Mouse (Mus musculus) limb, embryonic 15.5 days (tissue): ENCODE results near the gene Itpr3. TPM values are rescaled to one million over a fixed set of nuclear protein-coding genes. Genes with fewer than 3 reads are reported as not detected.

ENCODE experiments used
- ATAC-seq: fragments of 200-750 bp; cut with Nextera tagmentation; 2 replicates; pipeline ENCODE4 v1.8.0; 2017; ENCODE audit warnings: low read depth, moderate TSS enrichment; ENCODE audit not compliant: insufficient number of reproducible peaks, low FRiP score, low TSS enrichment
- H3K27ac ChIP-seq: fragments of 300-500 bp; sonication (generic); 2 replicates; pipeline ENCODE4 v1.5.1; 2015; ENCODE audit warnings: moderate library complexity, mild to moderate bottlenecking, inconsistent platforms
- H3K27me3 ChIP-seq: fragments of 300-500 bp; sonication (generic); 2 replicates; pipeline ENCODE4 v1.6.1; 2015; ENCODE audit warnings: inconsistent platforms
- H3K36me3 ChIP-seq: fragments of 300-500 bp; sonication (generic); 2 replicates; pipeline ENCODE4 v1.6.1; 2015; ENCODE audit warnings: inconsistent platforms
- H3K4me1 ChIP-seq: fragments of 300-500 bp; sonication (generic); 2 replicates; pipeline ENCODE4 v1.6.1; 2015; ENCODE audit warnings: inconsistent platforms
- H3K4me2 ChIP-seq: fragments of 300-500 bp; sonication (generic); 2 replicates; pipeline ENCODE4 v1.6.1; 2015; ENCODE audit warnings: mild to moderate bottlenecking, inconsistent platforms
- H3K4me3 ChIP-seq: fragments of 300-500 bp; sonication (generic); 2 replicates; pipeline ENCODE4 v1.5.1; 2015; ENCODE audit warnings: mild to moderate bottlenecking, inconsistent platforms
- H3K9ac ChIP-seq: fragments of 300-500 bp; sonication (generic); 2 replicates; pipeline ENCODE4 v1.6.1; 2015; ENCODE audit warnings: inconsistent platforms
- H3K9me3 ChIP-seq: fragments of 300-500 bp; sonication (generic); 2 replicates; pipeline ENCODE4 v1.6.1; 2016; ENCODE audit warnings: inconsistent platforms
- WGBS: fragments of 180-500 bp; shearing (Covaris S2); methylation state at CpG from one replicate; pipeline ENCODE4 v1.1.7; 2015; 5-methylcytosine and 5-hydroxymethylcytosine counted together
- polyA plus RNA-seq: library from polyadenylated mRNA; unstranded; fragments of >200 nt; fragmentation: Nextera tagmentation; extraction: Ambion mirVana; gene quantifications from 2 replicates; pipeline ENCODE4 v1.2.1, GENCODE M21; 2015

The Itpr3 gene
- polyA plus RNA-seq, 1 experiment from 2014 or later = 4.3 TPM

DNA sequence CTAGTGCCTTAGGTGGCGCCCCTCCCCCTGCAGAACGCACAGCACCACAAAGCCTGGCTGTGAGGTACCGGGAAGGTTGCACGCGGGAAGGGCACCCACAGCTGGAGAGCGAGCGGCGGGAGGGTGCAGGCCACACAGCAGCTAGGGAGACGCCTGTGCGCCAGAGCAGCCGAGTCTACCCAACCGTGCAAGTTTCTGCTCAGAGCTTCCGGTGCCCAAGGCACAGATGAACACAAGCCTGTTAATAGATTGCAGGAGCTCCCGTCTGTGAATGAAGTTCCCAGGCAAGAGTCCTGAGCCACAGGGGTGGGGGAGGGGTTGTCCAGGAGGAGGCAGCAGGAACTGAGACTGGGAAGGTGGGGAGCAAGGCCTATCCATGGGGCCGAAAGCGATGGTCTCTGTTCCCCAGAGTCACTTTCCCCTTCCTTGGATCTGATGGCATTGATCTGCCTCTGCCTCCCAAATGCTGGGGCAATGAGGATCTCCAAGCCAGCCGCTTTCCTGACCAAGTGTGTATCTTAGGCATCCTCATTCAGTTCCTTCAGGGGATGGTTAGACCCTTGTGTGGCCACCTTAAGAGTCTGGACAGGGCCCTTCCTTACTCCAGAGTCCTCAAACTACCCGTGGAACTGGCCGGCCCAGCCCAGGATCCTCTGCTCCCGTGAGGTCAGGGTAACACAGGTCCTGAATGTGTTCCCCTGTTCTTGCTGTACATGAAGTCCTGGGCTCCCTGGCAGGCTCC, 16.6 kb upstream of the Itpr3 start:
- Histone ChIP-seq H3K4me3 (no peak overlapping the region), H3K27ac (peak overlapping the region; percentile 64), H3K9me3 (no peaks in the 10 kb centered on the region), H3K9ac (no peak overlapping the region), H3K4me1 (peaks cover 59% of the 10 kb centered on the region), H3K4me2 (peak overlapping the region; percentile 25), H3K36me3 (no peaks in the 10 kb centered on the region), H3K27me3 (no peaks in the 10 kb centered on the region)
- no peak for ATAC-seq
- 12% methylated on average over 20 of the region's 20 CpGs for WGBS

DNA sequence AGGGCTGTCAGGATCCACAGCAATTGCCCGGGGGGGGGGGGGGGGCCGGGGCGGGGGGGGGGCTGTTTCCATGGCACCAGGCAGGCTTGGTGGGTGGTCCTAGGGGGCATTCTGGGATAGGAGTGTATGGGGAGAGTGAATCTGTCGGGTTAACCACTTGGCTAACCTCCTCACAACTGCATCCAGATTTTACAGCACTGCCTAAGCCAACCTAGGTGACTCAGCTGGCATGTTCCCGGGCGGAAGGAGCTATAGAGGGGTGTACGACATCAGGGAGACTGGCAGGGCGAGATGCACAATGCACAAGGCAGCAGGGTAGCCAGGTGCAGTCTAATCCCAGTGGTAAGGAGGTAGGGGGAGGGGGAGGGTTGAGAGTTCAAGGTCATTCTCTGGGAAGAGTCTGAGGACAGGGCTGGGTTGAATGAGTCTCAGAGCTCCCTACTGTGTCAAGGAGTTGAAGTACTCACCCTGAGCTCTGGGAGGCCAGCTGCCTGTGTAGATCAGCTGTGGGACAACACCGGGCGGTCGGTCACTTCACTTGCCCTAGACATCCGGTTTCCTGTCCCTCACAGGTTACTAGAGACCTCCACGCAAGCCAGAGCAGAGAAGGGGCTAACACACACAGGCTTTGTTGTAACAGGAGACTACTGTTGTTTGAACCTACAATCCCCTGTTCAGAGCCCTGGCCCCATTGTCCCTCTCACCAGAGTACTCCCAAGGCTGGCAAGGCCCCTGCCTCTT, 15.9 kb upstream of the Itpr3 start:
- Histone ChIP-seq H3K4me2 (no peak overlapping the region), H3K9ac (no peak overlapping the region), H3K4me3 (no peak overlapping the region), H3K27me3 (no peaks in the 10 kb centered on the region), H3K4me1 (peaks cover 54% of the 10 kb centered on the region), H3K9me3 (no peaks in the 10 kb centered on the region), H3K36me3 (no peaks in the 10 kb centered on the region), H3K27ac (no peak overlapping the region)
- ATAC-seq = no peak
- WGBS = 42% methylated on average over 13 of the region's 13 CpGs

DNA sequence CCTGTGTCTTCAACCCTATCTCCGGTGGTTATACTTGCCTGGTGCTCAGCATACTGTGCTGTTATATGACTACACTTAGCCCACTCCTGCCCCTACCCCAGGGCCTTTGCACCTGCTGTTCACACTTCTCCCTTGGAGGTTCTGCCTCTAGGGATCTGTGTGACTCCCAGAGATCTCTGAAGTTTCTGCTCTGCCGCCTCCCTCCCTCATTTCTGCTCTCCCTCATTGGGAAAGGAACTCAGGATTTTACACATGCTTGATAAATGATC, 15.4 kb upstream of the Itpr3 start:
- H3K36me3 ChIP-seq = no peaks in the 10 kb centered on the region
- H3K4me3 ChIP-seq = no peak overlapping the region
- WGBS = 95% methylated on average over 2 of the region's 2 CpGs
- no peak overlapping the region for H3K9ac ChIP-seq
- ATAC-seq = no peak
- H3K4me2 ChIP-seq = no peak overlapping the region
- H3K27ac ChIP-seq = no peak overlapping the region
- H3K9me3 ChIP-seq = no peaks in the 10 kb centered on the region
- H3K4me1 ChIP-seq = peaks cover 54% of the 10 kb centered on the region
- no peaks in the 10 kb centered on the region for H3K27me3 ChIP-seq

DNA sequence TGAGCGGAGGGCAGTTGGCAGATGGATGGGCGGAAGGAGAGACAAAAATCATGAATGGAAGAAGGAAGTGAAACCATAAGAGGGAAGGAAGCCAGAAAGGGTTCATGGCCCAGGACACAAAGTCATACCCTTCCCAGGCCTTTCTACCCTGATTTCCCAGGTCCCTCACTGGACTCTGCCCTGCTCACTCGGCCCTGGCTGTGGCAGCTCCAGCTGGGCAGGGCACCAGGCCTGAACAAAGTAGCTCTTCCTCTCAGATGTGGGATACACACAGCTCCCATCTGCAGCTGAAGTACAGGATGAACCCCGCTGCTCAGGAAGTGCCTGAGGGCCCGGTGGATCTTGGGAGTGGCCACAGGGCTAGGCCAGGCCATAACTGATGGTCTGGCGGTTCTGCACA, 14.3 kb upstream of the Itpr3 start:
- H3K4me1 ChIP-seq = peaks cover 51% of the 10 kb centered on the region
- H3K9me3 ChIP-seq = no peaks in the 10 kb centered on the region
- H3K36me3 ChIP-seq = no peaks in the 10 kb centered on the region
- no peak overlapping the region for H3K4me3 ChIP-seq
- 56% methylated on average over 6 of the region's 6 CpGs for WGBS
- no peak overlapping the region for H3K4me2 ChIP-seq
- ATAC-seq = no peak
- H3K9ac ChIP-seq = no peak overlapping the region
- H3K27ac ChIP-seq = no peak overlapping the region
- no peaks in the 10 kb centered on the region for H3K27me3 ChIP-seq

DNA sequence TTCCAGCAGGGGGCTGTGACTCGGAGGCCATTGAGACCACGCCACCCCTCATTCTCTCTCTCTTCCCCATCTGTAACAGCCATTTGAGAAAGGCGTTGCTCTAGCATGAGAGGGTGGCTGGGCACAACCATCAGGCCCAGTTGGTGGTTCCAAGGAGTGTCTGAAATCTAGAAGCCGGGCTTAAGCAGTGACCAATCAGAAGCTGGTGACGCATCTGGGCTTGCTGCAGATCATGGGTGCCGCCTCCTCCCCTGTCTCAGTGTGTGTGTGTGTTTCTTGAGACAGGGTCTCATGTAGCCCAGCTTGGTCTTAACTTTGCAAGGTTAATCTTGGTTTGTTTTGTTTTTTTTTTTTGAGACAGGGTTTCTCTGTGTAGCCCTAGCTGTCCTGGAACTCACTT, 11.9 kb upstream of the Itpr3 start:
- 84% methylated on average over 6 of the region's 6 CpGs for WGBS
- Histone ChIP-seq H3K9me3 (no peaks in the 10 kb centered on the region), H3K9ac (no peak overlapping the region), H3K36me3 (no peaks in the 10 kb centered on the region), H3K4me3 (no peak overlapping the region), H3K4me2 (no peak overlapping the region), H3K4me1 (peaks cover 39% of the 10 kb centered on the region), H3K27ac (no peak overlapping the region), H3K27me3 (no peaks in the 10 kb centered on the region)
- ATAC-seq = no peak

DNA sequence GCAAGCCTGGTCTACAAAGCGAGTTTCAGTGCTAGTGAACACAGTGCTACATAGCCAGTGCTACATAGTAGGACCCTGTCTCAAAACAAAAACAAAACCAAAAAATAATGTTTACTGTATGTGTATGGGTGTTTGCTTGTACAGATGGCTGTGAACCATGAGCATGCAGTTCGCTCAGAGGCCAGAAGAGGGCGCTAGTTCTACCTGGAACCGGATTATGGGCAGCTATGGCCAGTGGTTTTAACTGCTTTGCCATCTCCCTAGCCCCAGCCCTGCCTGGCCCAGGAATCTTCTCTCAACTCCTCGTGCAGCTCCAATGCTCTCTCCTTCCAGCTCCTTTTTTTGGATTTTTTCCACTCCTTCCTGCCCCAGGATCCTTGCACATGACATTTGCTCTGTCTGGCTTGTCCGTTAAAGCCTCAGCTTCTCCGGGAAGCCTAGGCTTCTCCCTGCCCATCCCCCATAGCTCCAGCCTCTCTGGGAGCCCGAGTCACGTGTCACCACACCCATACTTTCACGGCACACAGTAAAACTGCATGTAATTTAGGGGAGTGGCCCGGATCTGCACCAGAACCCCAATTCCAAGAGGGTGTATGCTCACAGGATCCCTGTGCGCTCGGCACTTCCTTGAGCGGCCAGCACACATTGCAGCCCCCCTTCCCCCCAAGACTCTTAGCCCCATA, 9.2 kb upstream of the Itpr3 start:
- ATAC-seq = no peak
- 56% methylated on average over 14 of the region's 14 CpGs for WGBS
- H3K9me3 ChIP-seq = no peaks in the 10 kb centered on the region
- peak overlapping the region; percentile 87 for H3K27ac ChIP-seq
- no peak overlapping the region for H3K4me3 ChIP-seq
- no peak overlapping the region for H3K4me2 ChIP-seq
- H3K36me3 ChIP-seq = no peaks in the 10 kb centered on the region
- no peaks in the 10 kb centered on the region for H3K27me3 ChIP-seq
- peaks cover 42% of the 10 kb centered on the region for H3K4me1 ChIP-seq
- no peak overlapping the region for H3K9ac ChIP-seq

DNA sequence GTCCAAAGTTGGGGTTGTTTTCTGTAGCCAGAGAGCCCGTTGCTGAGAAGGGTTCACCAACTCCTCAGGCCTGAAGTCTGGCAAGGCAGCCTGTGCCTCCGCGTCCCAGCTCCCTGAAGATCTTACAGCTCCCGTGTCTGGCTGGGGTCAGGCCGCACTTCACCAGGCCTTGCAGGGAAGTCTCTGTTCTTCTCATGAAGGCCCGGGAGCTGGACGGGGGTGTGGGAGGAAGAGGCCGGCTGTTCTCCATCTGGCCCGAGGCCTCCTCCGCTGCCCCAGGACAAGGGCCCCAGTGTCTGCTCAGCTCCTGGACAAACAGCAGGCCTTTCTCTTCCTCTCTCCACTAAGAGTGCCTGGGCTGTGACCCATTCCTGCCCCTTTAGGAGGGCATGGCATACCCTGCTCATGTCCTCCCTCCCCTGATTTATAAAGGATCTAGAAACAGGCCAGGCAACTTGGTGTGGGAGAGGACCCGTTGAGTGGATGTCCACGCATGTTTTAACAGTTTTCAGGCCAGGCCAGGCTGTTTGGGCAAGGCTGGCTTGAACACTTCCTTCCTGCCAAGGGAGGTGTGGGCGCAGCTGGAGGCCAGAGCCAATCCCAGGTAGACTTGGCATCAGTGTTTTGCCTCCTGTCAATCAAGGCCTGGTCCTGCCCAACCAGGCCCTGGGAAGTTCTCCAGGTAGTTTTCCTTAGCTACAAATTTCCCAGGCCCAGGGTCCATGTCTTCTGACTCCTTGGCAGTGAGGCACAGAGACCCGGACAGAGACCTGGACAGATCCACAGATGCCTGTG, 8.5 kb upstream of the Itpr3 start:
- no peaks in the 10 kb centered on the region for H3K36me3 ChIP-seq
- H3K4me1 ChIP-seq = peaks cover 36% of the 10 kb centered on the region
- WGBS = 52% methylated on average over 14 of the region's 14 CpGs

DNA sequence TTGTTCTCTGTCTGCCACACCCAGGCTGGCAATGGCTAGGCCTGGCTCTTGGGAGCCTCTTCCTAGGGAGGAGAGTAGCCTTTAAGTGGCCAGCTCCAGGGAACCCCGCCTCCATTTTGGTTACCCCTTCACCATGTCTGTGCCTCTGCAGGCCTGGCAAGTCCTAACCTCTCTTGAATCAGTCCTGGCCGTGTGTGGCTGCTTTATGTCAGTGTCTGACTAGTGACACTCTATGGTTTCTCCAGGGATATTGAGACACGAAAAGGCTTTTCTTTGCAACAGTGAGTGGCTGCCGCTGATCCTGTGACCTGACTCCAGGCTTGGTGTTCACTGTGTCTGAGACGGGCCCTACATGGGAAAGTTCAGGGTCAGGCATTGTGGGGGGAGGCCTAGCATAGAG, 6.3 kb upstream of the Itpr3 start:
- no peaks in the 10 kb centered on the region for H3K36me3 ChIP-seq
- H3K9me3 ChIP-seq = no peaks in the 10 kb centered on the region
- H3K4me2 ChIP-seq = no peak overlapping the region
- no peak overlapping the region for H3K4me3 ChIP-seq
- no peak overlapping the region for H3K9ac ChIP-seq
- peaks cover 37% of the 10 kb centered on the region for H3K4me1 ChIP-seq
- ATAC-seq = no peak
- 64% methylated on average over 5 of the region's 5 CpGs for WGBS
- H3K27me3 ChIP-seq = no peaks in the 10 kb centered on the region
- H3K27ac ChIP-seq = peak overlapping the region; percentile 51

More for the DNA sequence above, 8.5 kb upstream of the Itpr3 start:
- no peaks in the 10 kb centered on the region for H3K9me3 ChIP-seq
- peak; percentile 17; the same call in 1 of the 2 replicates for ATAC-seq
- H3K27me3 ChIP-seq = no peaks in the 10 kb centered on the region
- no peak overlapping the region for H3K9ac ChIP-seq
- H3K4me2 ChIP-seq = no peak overlapping the region
- H3K27ac ChIP-seq = peak overlapping the region; percentile 87
- no peak overlapping the region for H3K4me3 ChIP-seq

DNA sequence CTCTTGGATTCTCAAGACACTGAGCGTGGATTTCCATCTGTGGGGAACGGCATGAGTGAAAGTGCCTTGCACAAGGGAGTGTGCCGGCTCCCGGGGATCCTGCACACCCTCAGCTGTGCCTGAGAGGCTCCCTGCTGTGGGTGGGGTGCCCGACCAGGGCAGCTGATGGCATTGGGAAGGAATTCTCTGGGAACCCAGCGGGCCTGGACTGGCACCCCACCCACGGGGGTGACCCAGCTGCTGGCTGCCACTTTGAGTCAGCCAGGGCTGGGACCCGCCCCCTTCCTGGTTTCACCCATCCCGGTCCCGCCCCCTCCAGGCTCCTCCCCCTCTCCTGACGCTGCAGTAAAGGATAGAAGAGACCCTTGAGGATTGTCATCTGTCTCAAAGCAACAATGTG, 5.6 kb upstream of the Itpr3 start:
- ATAC-seq = no peak
- H3K36me3 ChIP-seq = no peaks in the 10 kb centered on the region
- H3K4me1 ChIP-seq = peaks cover 42% of the 10 kb centered on the region
- H3K4me3 ChIP-seq = no peak overlapping the region
- H3K27me3 ChIP-seq = no peaks in the 10 kb centered on the region
- H3K27ac ChIP-seq = peak overlapping the region; percentile 51
- no peak overlapping the region for H3K4me2 ChIP-seq
- WGBS = 35% methylated on average over 8 of the region's 11 CpGs
- H3K9ac ChIP-seq = no peak overlapping the region
- no peaks in the 10 kb centered on the region for H3K9me3 ChIP-seq

DNA sequence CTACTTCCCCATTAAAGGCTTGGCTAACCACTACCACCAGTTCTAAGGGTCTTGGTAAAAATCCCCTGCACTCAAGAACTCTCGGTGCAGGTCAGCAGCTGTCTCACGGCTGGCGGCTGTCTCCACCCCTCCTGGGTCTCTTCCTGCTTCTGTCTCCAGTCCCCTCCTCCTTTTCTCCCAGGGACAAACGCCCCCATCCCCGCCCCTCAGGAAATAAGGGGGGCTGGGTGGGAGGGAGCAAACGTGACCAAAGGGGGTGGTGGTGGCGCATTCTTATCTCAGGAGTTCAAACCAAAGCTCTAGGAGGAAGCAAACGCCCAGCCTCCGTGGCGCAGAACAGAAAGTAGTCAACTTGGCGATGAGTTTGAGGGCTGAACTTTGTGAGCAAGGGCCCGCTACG, 934 bp upstream of the Itpr3 start:
- WGBS = under 1% methylated on average over 13 of the region's 13 CpGs
- Histone ChIP-seq H3K9me3 (no peaks in the 10 kb centered on the region), H3K4me3 (peak overlapping the region; percentile 56), H3K4me2 (peak overlapping the region; percentile 86), H3K9ac (peak overlapping the region; percentile 35), H3K36me3 (no peaks in the 10 kb centered on the region), H3K27me3 (no peaks in the 10 kb centered on the region; the same call in 1 of the 2 replicates), H3K27ac (peak overlapping the region; percentile 84), H3K4me1 (peaks cover 61% of the 10 kb centered on the region)
- peak; percentile 16 for ATAC-seq

DNA sequence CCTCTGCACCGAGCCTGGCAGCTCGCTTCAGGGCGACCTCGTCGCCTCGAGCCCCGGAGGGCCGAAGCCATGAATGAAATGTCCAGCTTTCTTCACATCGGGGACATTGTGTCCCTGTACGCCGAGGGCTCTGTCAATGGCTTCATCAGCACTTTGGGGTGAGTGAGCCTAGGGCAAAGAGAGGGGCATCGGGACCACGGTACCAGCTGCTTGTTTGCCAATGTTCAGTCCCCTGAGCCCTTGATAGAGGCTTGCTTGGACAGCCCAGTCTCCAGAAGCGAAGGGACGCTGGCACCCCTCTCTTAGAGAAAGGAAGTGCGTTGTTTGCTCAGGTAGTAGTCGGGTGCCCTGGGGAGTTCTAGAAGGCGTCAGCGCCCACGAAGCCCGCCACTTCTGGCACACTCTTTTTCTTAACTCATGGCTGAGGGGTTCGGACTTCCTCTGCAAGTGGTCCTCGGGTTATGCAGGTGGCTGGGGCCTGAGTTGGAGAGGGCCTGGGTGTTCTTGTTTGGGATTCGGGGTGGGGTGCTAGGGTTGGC, 482 bp downstream of the Itpr3 start:
- no peak for ATAC-seq
- H3K4me3 ChIP-seq = peak overlapping the region; percentile 56
- H3K4me2 ChIP-seq = peak overlapping the region; percentile 86
- H3K4me1 ChIP-seq = peaks cover 51% of the 10 kb centered on the region
- peak overlapping the region; percentile 35 for H3K9ac ChIP-seq
- H3K9me3 ChIP-seq = no peaks in the 10 kb centered on the region
- no peaks in the 10 kb centered on the region for H3K36me3 ChIP-seq
- WGBS = 2% methylated on average over 24 of the region's 24 CpGs
- H3K27me3 ChIP-seq = no peaks in the 10 kb centered on the region; the same call in 1 of the 2 replicates
- peak overlapping the region; percentile 84 for H3K27ac ChIP-seq
